Mouse (Mus musculus) forebrain, embryonic 12.5 days (tissue): Measurements from ENCODE around the gene Wnt8b. TPM values are rescaled to one million over a fixed set of nuclear protein-coding genes. Genes with fewer than 3 reads are reported as not detected.

Source experiments
- ATAC-seq: fragments of 200-750 bp; cut with Nextera tagmentation; 2 replicates; pipeline ENCODE4 v1.8.0; 2017; ENCODE audit warnings: moderate TSS enrichment; ENCODE audit not compliant: low FRiP score
- H3K27ac ChIP-seq: fragments of 300-500 bp; sonication (generic); 2 replicates; pipeline ENCODE4 v1.5.1; 2016; ENCODE audit warnings: mild to moderate bottlenecking
- H3K27me3 ChIP-seq: fragments of 300-500 bp; sonication (generic); 2 replicates; pipeline ENCODE4 v1.6.1; 2016; ENCODE audit warnings: mild to moderate bottlenecking
- H3K36me3 ChIP-seq: fragments of 300-500 bp; sonication (generic); replicated peaks from 2 replicates; pipeline ENCODE4 v1.6.1; 2016; ENCODE audit warnings: mild to moderate bottlenecking
- H3K4me1 ChIP-seq: fragments of 300-500 bp; sonication (generic); 2 replicates; pipeline ENCODE4 v1.6.1; 2016
- H3K4me2 ChIP-seq: fragments of 300-500 bp; sonication (generic); 2 replicates; pipeline ENCODE4 v1.6.1; 2016; ENCODE audit warnings: mild to moderate bottlenecking, moderate library complexity
- H3K4me3 ChIP-seq: fragments of 300-500 bp; sonication (generic); replicated peaks from 2 replicates; pipeline ENCODE4 v1.5.1; 2016; ENCODE audit warnings: mild to moderate bottlenecking
- H3K9ac ChIP-seq: fragments of 300-500 bp; sonication (generic); 2 replicates; pipeline ENCODE4 v1.6.1; 2016; ENCODE audit warnings: mild to moderate bottlenecking
- H3K9me3 ChIP-seq: fragments of 300-500 bp; sonication (generic); 2 replicates; pipeline ENCODE4 v1.6.1; 2016
- WGBS: fragments of 180-500 bp; shearing (Covaris S2); methylation state at CpG from one replicate; pipeline ENCODE4 v1.1.7; 2016; 5-methylcytosine and 5-hydroxymethylcytosine counted together
- polyA plus RNA-seq: library from polyadenylated mRNA; unstranded; fragments of >200 nt; fragmentation: Nextera tagmentation; extraction: Ambion mirVana; gene quantifications from 2 replicates; pipeline ENCODE4 v1.2.1, GENCODE M21; 2016

Gene Wnt8b
- polyA plus RNA-seq, 1 experiment from 2014 or later, result 36.8 TPM

- no peak overlapping the region for H3K27ac ChIP-seq
- H3K27me3 ChIP-seq, result peaks cover 24% of the 10 kb centered on the region
- WGBS, result 57% methylated on average over 3 of the region's 3 CpGs
- H3K4me1 ChIP-seq, result 0 out of 2 replicates have a peak, but pooled peaks cover 3% of the 10 kb centered on the region
- no peaks in the 10 kb centered on the region for H3K9me3 ChIP-seq
- H3K4me2 ChIP-seq, result no peak overlapping the region
- H3K4me3 ChIP-seq, result no peak overlapping the region
- no peaks in the 10 kb centered on the region for H3K36me3 ChIP-seq
- no peak for ATAC-seq
- no peak overlapping the region for H3K9ac ChIP-seq
Observed at GRCm38 (mm10) chr19:44476541-44476940, 16.7 kb upstream of the Wnt8b start.

GRCm38 (mm10) chr19:44487266-44487665 lies 6.0 kb upstream of the Wnt8b start:
- no peak overlapping the region for H3K4me2 ChIP-seq
- H3K9ac ChIP-seq, result no peak overlapping the region
- H3K36me3 ChIP-seq, result no peaks in the 10 kb centered on the region
- no peak for ATAC-seq
- no peak overlapping the region for H3K4me3 ChIP-seq
- no peaks in the 10 kb centered on the region for H3K4me1 ChIP-seq
- no peaks in the 10 kb centered on the region for H3K9me3 ChIP-seq
- 13% methylated on average over 8 of the region's 8 CpGs for WGBS
- no peak overlapping the region for H3K27ac ChIP-seq
- peaks cover 41% of the 10 kb centered on the region for H3K27me3 ChIP-seq

- Histone ChIP-seq H3K36me3 (no peaks in the 10 kb centered on the region), H3K4me3 (peak overlapping the region; percentile 29), H3K9me3 (no peaks in the 10 kb centered on the region), H3K4me2 (peak overlapping the region; percentile 37), H3K27me3 (peaks cover 99% of the 10 kb centered on the region), H3K4me1 (peaks cover 14% of the 10 kb centered on the region), H3K27ac (no peak overlapping the region), H3K9ac (peak overlapping the region; percentile 42; the same call in 1 of the 2 replicates)
- WGBS, result 43% methylated on average over 8 of the region's 8 CpGs
- no peak for ATAC-seq
Observed at GRCm38 (mm10) chr19:44496511-44496910, 3.2 kb downstream of the Wnt8b start.

- peaks cover 99% of the 10 kb centered on the region for H3K27me3 ChIP-seq
- ATAC-seq, result no peak
- no peak overlapping the region for H3K27ac ChIP-seq
- 52% methylated on average over 10 of the region's 10 CpGs for WGBS
- H3K4me1 ChIP-seq, result peaks cover 14% of the 10 kb centered on the region
- no peaks in the 10 kb centered on the region for H3K36me3 ChIP-seq
- peak overlapping the region; percentile 37 for H3K4me2 ChIP-seq
- H3K9ac ChIP-seq, result no peak overlapping the region; the same call in 1 of the 2 replicates
- peak overlapping the region; percentile 29 for H3K4me3 ChIP-seq
- H3K9me3 ChIP-seq, result no peaks in the 10 kb centered on the region
Observed at GRCm38 (mm10) chr19:44496941-44497340, 3.7 kb downstream of the Wnt8b start.

GRCm38 (mm10) chr19:44498936-44499335 lies 5.7 kb downstream of the Wnt8b start:
- no peak overlapping the region for H3K9ac ChIP-seq
- peak overlapping the region; percentile 19; the same call in 1 of the 2 replicates for H3K4me2 ChIP-seq
- H3K9me3 ChIP-seq, result no peaks in the 10 kb centered on the region
- 0 out of 2 replicates have a peak overlapping the region, but pooled peaks have one; percentile 2 for H3K4me3 ChIP-seq
- peaks cover 8% of the 10 kb centered on the region for H3K4me1 ChIP-seq
- H3K36me3 ChIP-seq, result no peaks in the 10 kb centered on the region
- 56% methylated on average over 6 of the region's 6 CpGs for WGBS
- H3K27me3 ChIP-seq, result peaks cover 99% of the 10 kb centered on the region
- no peak overlapping the region for H3K27ac ChIP-seq
- no peak for ATAC-seq

- H3K36me3 ChIP-seq, result no peaks in the 10 kb centered on the region
- no peak overlapping the region for H3K4me3 ChIP-seq
- 27% methylated on average over 5 of the region's 5 CpGs for WGBS
- ATAC-seq, result no peak
- no peak overlapping the region for H3K27ac ChIP-seq
- no peaks in the 10 kb centered on the region for H3K9me3 ChIP-seq
- peaks cover 8% of the 10 kb centered on the region for H3K4me1 ChIP-seq
- H3K4me2 ChIP-seq, result no peak overlapping the region
- peaks cover 99% of the 10 kb centered on the region for H3K27me3 ChIP-seq
- no peak overlapping the region for H3K9ac ChIP-seq
Observed at GRCm38 (mm10) chr19:44500240-44500639, 7.0 kb downstream of the Wnt8b start.

- Histone ChIP-seq H3K36me3 (no peaks in the 10 kb centered on the region), H3K4me1 (peaks cover 4% of the 10 kb centered on the region), H3K27me3 (peaks cover 97% of the 10 kb centered on the region), H3K27ac (no peak overlapping the region), H3K4me3 (no peak overlapping the region), H3K4me2 (no peak overlapping the region; the same call in 1 of the 2 replicates), H3K9me3 (no peaks in the 10 kb centered on the region), H3K9ac (no peak overlapping the region)
- ATAC-seq, result no peak
- WGBS, result 81% methylated on average over 6 of the region's 6 CpGs
Observed at GRCm38 (mm10) chr19:44501925-44502324, 8.7 kb downstream of the Wnt8b start.

- peaks cover 4% of the 10 kb centered on the region for H3K4me1 ChIP-seq
Observed at GRCm38 (mm10) chr19:44502741-44503140, 9.5 kb downstream of the Wnt8b start.

GRCm38 (mm10) chr19:44510534-44511175 lies 17.4 kb downstream of the Wnt8b start:
- 7% methylated on average over 12 of the region's 12 CpGs for WGBS
- peaks cover 96% of the 10 kb centered on the region for H3K27me3 ChIP-seq
- peak overlapping the region; percentile 60 for H3K9ac ChIP-seq
- no peak for ATAC-seq
- peak overlapping the region; percentile 45 for H3K4me3 ChIP-seq
- peak overlapping the region; percentile 75 for H3K4me2 ChIP-seq
- no peaks in the 10 kb centered on the region for H3K9me3 ChIP-seq
- peaks cover 57% of the 10 kb centered on the region for H3K4me1 ChIP-seq
- H3K36me3 ChIP-seq, result no peaks in the 10 kb centered on the region
- H3K27ac ChIP-seq, result peak overlapping the region; percentile 75; the same call in 1 of the 2 replicates

More at GRCm38 (mm10) chr19:44502741-44503140, 9.5 kb downstream of the Wnt8b start:
- ATAC-seq, result no peak
- Histone ChIP-seq H3K27me3 (peaks cover 97% of the 10 kb centered on the region), H3K36me3 (no peaks in the 10 kb centered on the region), H3K9ac (no peak overlapping the region), H3K4me2 (no peak overlapping the region), H3K27ac (no peak overlapping the region), H3K4me3 (no peak overlapping the region), H3K9me3 (no peaks in the 10 kb centered on the region)
- 79% methylated on average over 4 of the region's 4 CpGs for WGBS

GRCm38 (mm10) chr19:44511451-44512231 lies 18.4 kb downstream of the Wnt8b start:
- Histone ChIP-seq H3K27me3 (peaks cover 98% of the 10 kb centered on the region), H3K9ac (peak overlapping the region; percentile 60), H3K9me3 (no peaks in the 10 kb centered on the region), H3K4me1 (peaks cover 64% of the 10 kb centered on the region), H3K27ac (peak overlapping the region; percentile 75), H3K4me3 (peak overlapping the region; percentile 45), H3K4me2 (peak overlapping the region; percentile 75), H3K36me3 (no peaks in the 10 kb centered on the region)
- 0 out of 2 replicates have a peak, but pooled peaks have one; percentile 15 for ATAC-seq
- WGBS, result 1% methylated on average over 66 of the region's 66 CpGs

GRCm38 (mm10) chr19:44512601-44513000 lies 19.3 kb downstream of the Wnt8b start:
- Histone ChIP-seq H3K9ac (no peak overlapping the region; the same call in 1 of the 2 replicates), H3K4me1 (peaks cover 64% of the 10 kb centered on the region), H3K27me3 (peaks cover 98% of the 10 kb centered on the region), H3K36me3 (no peaks in the 10 kb centered on the region), H3K9me3 (no peaks in the 10 kb centered on the region), H3K4me2 (peak overlapping the region; percentile 32), H3K27ac (peak overlapping the region; percentile 82), H3K4me3 (no peak overlapping the region; the same call in 1 of the 2 replicates)
- no peak for ATAC-seq
- 19% methylated on average over 5 of the region's 5 CpGs for WGBS

- H3K4me3 ChIP-seq, result peak overlapping the region; percentile 13
- H3K4me1 ChIP-seq, result peaks cover 64% of the 10 kb centered on the region
- peak overlapping the region; percentile 32 for H3K4me2 ChIP-seq
- H3K27ac ChIP-seq, result peak overlapping the region; percentile 82
- peak overlapping the region; percentile 21 for H3K9ac ChIP-seq
- peaks cover 98% of the 10 kb centered on the region for H3K27me3 ChIP-seq
- H3K36me3 ChIP-seq, result no peaks in the 10 kb centered on the region
- no peak for ATAC-seq
- 5% methylated on average over 11 of the region's 11 CpGs for WGBS
- H3K9me3 ChIP-seq, result no peaks in the 10 kb centered on the region
Observed at GRCm38 (mm10) chr19:44513054-44513833, 20.0 kb downstream of the Wnt8b start.
